Mouse (Mus musculus) heart, embryonic 12.5 days (tissue): Measurements from ENCODE around the gene Elmod3. TPM values are rescaled to one million over a fixed set of nuclear protein-coding genes. Genes with fewer than 3 reads are reported as not detected.

Source experiments
- ATAC-seq: fragments of 200-750 bp; cut with Nextera tagmentation; 2 replicates; pipeline ENCODE4 v1.8.0; 2017; ENCODE audit warnings: moderate TSS enrichment, moderate library complexity; ENCODE audit not compliant: insufficient number of reproducible peaks, low FRiP score
- H3K27ac ChIP-seq: fragments of 300-500 bp; sonication (generic); 2 replicates; pipeline ENCODE4 v1.5.1; 2016; ENCODE audit warnings: mild to moderate bottlenecking, moderate library complexity; ENCODE audit not compliant: poor library complexity, severe bottlenecking
- H3K27me3 ChIP-seq: fragments of 300-500 bp; sonication (generic); replicated peaks from 2 replicates; pipeline ENCODE4 v1.6.1; 2016; ENCODE audit warnings: mild to moderate bottlenecking, moderate library complexity
- H3K36me3 ChIP-seq: fragments of 300-500 bp; sonication (generic); 2 replicates; pipeline ENCODE4 v1.6.1; 2016; ENCODE audit warnings: mild to moderate bottlenecking, moderate library complexity
- H3K4me1 ChIP-seq: fragments of 300-500 bp; sonication (generic); replicated peaks from 2 replicates; pipeline ENCODE4 v1.6.1; 2016; ENCODE audit warnings: mild to moderate bottlenecking
- H3K4me2 ChIP-seq: fragments of 300-500 bp; sonication (generic); 2 replicates; pipeline ENCODE4 v1.6.1; 2016; ENCODE audit warnings: mild to moderate bottlenecking, moderate library complexity
- H3K4me3 ChIP-seq: fragments of 300-500 bp; sonication (generic); 2 replicates; pipeline ENCODE4 v1.5.1; 2016; ENCODE audit warnings: mild to moderate bottlenecking
- H3K9ac ChIP-seq: fragments of 300-500 bp; sonication (generic); 2 replicates; pipeline ENCODE4 v1.6.1; 2016; ENCODE audit warnings: mild to moderate bottlenecking, moderate library complexity
- H3K9me3 ChIP-seq: fragments of 300-500 bp; sonication (generic); replicated peaks from 2 replicates; pipeline ENCODE4 v1.6.1; 2016; ENCODE audit warnings: mild to moderate bottlenecking, moderate library complexity
- WGBS: fragments of 180-500 bp; shearing (Covaris S2); methylation state at CpG from one replicate; pipeline ENCODE4 v1.1.7; 2016; 5-methylcytosine and 5-hydroxymethylcytosine counted together
- polyA plus RNA-seq: library from polyadenylated mRNA; unstranded; fragments of >200 nt; fragmentation: Nextera tagmentation; extraction: Ambion mirVana; gene quantifications from 2 replicates; pipeline ENCODE4 v1.2.1, GENCODE M21; 2016

Gene Elmod3
- polyA plus RNA-seq, 1 experiment from 2014 or later, result 12.6 TPM

DNA sequence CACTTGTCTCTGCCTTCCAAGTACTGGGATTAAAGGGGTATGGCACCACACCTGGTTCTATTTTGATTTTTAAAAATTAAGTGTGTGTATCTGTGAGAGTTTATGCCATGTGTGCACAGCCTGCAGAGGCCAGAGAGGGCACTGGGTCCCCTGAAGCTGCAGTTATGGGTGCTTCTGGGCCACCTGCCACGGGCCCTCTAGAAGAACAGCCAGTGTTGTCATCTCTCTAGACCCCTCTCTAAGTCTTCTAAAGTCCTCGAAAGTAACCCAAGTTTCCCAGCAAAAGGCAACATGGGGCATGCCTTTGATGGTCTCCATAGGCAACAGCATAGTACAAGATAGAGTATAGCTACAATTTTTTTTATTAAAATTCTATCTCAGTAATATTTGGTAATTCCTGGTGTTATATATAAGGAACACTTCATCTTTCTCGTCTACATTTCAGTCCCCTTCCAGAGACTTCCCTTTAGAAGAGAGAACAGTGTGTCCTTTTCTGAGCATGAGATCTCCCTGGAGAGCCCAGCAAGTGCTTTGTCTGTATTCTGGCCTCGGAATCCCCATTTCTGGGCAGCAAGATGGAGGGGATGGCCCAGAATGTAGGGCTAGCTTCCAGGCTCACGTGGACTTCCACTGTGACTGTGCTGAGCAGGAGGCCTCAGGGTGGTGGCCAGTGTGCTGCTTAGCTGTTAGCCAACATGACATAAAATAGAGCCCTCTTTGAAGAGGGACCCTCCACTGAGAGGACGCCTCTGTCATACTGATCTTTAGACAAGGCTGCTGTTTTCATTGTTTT is 5.0 kb downstream of the Elmod3 start:
- 75% methylated on average over 6 of the region's 6 CpGs for WGBS
- H3K4me1 ChIP-seq, result peaks cover 10% of the 10 kb centered on the region

DNA sequence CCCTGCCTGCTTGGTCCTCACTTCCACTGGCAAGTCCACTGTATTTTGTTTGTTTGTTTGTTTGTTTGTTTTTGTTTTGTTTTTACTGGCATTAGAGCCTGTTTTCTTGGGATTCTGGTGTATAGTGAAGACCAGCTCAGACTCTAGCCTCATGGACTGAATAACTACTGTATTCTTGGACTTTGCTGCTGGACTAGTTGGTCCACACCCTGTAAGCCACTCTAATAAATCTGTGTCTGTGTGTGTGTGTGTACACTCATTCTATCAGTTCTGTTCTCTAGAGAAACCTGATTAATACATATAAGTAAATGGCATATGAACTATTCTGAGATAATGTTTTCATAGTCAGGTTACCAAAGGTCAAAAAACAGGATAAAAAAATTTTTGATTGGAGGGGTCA is 8.1 kb downstream of the Elmod3 start:
- peaks cover 17% of the 10 kb centered on the region for H3K36me3 ChIP-seq
- H3K4me2 ChIP-seq, result no peak overlapping the region
- H3K4me1 ChIP-seq, result no peaks in the 10 kb centered on the region
- H3K9me3 ChIP-seq, result no peaks in the 10 kb centered on the region
- no peak overlapping the region for H3K9ac ChIP-seq
- no peaks in the 10 kb centered on the region for H3K27me3 ChIP-seq
- no peak overlapping the region for H3K27ac ChIP-seq
- ATAC-seq, result no peak
- no peak overlapping the region for H3K4me3 ChIP-seq

More for the DNA sequence above, 5.0 kb downstream of the Elmod3 start:
- no peak overlapping the region for H3K27ac ChIP-seq
- no peak overlapping the region for H3K9ac ChIP-seq
- H3K4me3 ChIP-seq, result no peak overlapping the region
- no peak overlapping the region for H3K4me2 ChIP-seq
- ATAC-seq, result no peak
- no peaks in the 10 kb centered on the region for H3K9me3 ChIP-seq
- no peaks in the 10 kb centered on the region for H3K36me3 ChIP-seq
- H3K27me3 ChIP-seq, result no peaks in the 10 kb centered on the region

DNA sequence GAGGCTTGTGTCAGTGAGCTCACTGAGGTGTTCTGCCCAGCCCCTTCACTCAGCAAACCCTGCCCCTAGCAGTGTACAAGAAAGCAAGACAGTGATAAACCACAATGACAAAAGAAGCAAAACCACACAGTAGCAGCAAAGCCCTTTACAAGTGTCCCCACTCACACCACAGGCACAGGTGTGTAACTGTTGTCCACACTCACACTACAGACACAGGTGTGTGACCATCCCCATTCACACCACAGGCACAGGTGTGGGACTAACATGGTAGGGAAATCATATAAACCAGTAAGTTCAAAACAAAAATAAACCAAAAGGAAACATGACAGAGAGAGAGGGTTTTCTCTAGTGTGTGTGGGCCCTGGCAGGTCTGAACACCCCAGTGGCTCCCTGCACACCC is 9.9 kb downstream of the Elmod3 start:
- Histone ChIP-seq H3K9me3 (no peaks in the 10 kb centered on the region), H3K27me3 (no peaks in the 10 kb centered on the region), H3K4me3 (no peak overlapping the region), H3K27ac (no peak overlapping the region), H3K36me3 (peaks cover 24% of the 10 kb centered on the region), H3K4me2 (no peak overlapping the region), H3K4me1 (no peaks in the 10 kb centered on the region), H3K9ac (no peak overlapping the region)
- no peak for ATAC-seq

DNA sequence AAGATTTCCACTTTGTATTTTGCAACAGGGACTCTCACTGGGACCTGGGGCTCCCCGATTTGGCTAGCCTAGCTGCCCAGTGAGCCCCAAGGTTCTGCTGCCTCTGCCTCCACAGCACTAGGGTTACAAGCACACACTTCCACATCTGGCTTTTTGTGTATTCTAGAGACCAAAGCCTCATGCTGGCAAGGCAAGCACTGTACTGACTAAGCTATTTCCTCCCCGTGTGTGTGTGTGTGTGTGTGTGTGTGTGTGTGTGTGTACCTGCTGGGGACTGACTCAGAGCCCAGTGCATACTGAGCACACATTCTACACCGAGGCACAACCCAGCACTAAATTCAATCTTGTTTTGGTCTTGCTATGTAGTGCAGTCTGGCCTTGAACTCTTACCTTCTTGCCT is 11.5 kb downstream of the Elmod3 start:
- WGBS, result 77% methylated on average over 3 of the region's 3 CpGs
- no peak overlapping the region for H3K27ac ChIP-seq
- ATAC-seq, result no peak

DNA sequence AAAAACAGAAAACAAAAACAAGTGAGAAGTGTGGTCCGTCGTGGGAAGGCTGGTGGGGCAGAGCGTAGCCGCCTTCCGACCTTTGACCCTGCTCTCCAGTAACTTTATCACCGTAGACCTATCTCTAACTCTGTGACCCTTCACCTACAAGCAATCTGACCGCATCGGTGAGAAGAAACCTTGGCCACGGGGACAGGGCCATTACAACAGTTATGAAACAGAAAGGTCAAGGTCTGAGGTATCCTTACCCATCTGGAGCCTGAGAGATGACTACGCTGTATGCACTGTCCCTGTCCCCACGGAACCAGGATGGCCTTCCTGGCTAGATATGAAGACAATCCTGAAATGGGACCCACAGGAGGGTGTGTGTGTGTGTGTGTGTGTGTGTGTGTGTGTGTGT is 14.1 kb downstream of the Elmod3 start:
- no peak overlapping the region for H3K4me2 ChIP-seq
- H3K36me3 ChIP-seq, result peaks cover 34% of the 10 kb centered on the region
- ATAC-seq, result no peak
- WGBS, result 74% methylated on average over 11 of the region's 11 CpGs
- no peak overlapping the region for H3K27ac ChIP-seq
- no peaks in the 10 kb centered on the region for H3K27me3 ChIP-seq
- H3K9me3 ChIP-seq, result no peaks in the 10 kb centered on the region
- no peaks in the 10 kb centered on the region for H3K4me1 ChIP-seq
- no peak overlapping the region for H3K4me3 ChIP-seq
- no peak overlapping the region for H3K9ac ChIP-seq

More for the DNA sequence above, 11.5 kb downstream of the Elmod3 start:
- Histone ChIP-seq H3K9ac (no peak overlapping the region), H3K9me3 (no peaks in the 10 kb centered on the region), H3K36me3 (peaks cover 24% of the 10 kb centered on the region), H3K27me3 (no peaks in the 10 kb centered on the region), H3K4me3 (no peak overlapping the region), H3K4me1 (no peaks in the 10 kb centered on the region), H3K4me2 (no peak overlapping the region)

DNA sequence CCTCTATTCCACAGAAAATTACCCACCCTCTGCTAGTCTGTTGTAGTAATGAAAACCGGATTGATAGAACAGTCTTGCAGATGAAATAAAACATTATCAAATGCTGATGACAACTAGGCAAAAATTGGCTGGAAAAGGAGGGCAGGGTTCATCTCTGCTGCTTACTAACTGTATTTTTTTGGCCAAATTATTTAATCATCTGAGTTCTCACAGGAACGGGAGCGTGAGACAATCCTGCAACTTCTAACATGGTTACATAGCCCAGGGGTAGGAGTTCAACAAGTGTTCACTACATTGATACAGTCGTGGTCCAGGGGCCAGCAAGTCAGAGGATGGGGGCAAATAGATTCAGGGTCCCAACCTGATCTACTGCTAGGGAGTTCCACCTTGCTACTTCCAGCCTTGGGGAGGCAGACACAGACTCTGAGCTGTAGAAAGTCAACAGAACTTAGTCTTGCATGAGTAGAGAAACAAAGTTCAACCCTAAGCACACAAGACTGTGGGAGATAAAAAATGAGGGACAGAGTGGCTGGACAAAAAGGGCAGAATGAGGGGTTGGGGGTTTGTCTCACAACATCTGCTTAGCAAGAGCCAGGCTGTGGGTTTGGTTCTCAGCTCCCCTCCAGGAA is 14.9 kb downstream of the Elmod3 start:
- ATAC-seq, result no peak
- H3K27me3 ChIP-seq, result no peaks in the 10 kb centered on the region
- no peak overlapping the region for H3K9ac ChIP-seq
- no peaks in the 10 kb centered on the region for H3K4me1 ChIP-seq
- H3K27ac ChIP-seq, result no peak overlapping the region
- 81% methylated on average over 4 of the region's 4 CpGs for WGBS
- no peak overlapping the region for H3K4me2 ChIP-seq
- no peak overlapping the region for H3K4me3 ChIP-seq
- H3K9me3 ChIP-seq, result no peaks in the 10 kb centered on the region
- peaks cover 41% of the 10 kb centered on the region for H3K36me3 ChIP-seq

DNA sequence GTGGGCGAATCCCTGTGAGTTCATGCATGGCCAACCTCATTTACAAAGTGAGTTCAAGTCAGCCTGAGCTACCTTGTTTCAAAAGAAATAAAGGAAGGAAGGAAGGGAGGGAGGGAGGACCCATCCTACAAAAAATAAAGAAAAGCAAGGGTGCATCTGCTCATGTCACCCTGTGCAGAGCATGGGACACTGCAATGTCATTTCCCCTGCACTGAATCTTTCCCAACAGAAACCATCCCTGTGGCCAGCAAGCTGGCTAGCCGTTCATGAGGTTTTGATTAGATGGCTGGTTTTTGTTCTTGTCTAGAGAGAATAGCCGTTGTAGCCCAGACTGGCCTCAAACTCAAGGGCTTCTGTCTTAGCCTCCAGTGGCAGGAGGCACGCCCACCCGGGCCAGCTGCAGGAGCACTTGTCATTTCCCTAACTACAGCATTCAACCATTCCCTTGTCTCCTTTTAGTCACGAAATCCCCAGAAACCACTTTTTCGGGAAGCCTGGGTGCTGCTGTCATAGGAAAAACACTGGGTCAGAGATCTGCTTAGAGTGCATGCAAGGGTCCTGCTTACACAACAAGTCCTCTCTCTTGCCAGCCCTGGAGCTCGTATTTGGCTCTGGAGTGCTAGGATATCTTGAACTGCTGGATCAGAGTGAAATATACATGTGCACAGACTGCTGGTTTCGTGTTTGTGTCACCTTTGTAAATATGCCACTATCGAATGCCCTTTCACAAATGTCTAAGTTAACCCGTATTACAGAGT is 16.4 kb downstream of the Elmod3 start:
- ATAC-seq, result no peak
- Histone ChIP-seq H3K9me3 (no peaks in the 10 kb centered on the region), H3K4me3 (no peak overlapping the region), H3K36me3 (peaks cover 40% of the 10 kb centered on the region), H3K27ac (no peak overlapping the region), H3K4me1 (no peaks in the 10 kb centered on the region), H3K9ac (no peak overlapping the region), H3K4me2 (no peak overlapping the region), H3K27me3 (no peaks in the 10 kb centered on the region)
- 74% methylated on average over 11 of the region's 11 CpGs for WGBS

DNA sequence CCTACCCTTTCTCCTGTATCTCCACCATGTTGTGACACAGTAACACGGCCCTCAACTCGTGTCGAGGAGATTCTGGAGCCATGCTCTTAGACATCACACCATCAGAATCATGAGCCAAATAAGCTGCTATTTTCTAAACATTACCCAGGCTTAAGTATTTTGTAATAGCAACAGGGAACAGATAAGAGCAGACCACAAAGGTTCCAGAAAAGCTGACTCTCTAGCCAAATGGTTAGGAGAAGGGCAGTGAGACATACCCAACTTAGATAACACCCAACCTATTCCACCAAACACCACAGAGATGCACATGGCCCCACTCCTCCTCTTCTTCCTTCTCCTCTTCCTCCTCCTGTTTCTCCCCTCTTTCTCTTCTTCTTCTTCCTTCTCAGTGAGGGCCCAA is 22.2 kb downstream of the Elmod3 start:
- Histone ChIP-seq H3K4me3 (no peak overlapping the region), H3K27me3 (no peaks in the 10 kb centered on the region), H3K36me3 (peaks cover 51% of the 10 kb centered on the region), H3K4me1 (no peaks in the 10 kb centered on the region), H3K4me2 (no peak overlapping the region), H3K9me3 (no peaks in the 10 kb centered on the region), H3K9ac (no peak overlapping the region), H3K27ac (no peak overlapping the region)
- 88% methylated on average over 3 of the region's 3 CpGs for WGBS
- ATAC-seq, result no peak

DNA sequence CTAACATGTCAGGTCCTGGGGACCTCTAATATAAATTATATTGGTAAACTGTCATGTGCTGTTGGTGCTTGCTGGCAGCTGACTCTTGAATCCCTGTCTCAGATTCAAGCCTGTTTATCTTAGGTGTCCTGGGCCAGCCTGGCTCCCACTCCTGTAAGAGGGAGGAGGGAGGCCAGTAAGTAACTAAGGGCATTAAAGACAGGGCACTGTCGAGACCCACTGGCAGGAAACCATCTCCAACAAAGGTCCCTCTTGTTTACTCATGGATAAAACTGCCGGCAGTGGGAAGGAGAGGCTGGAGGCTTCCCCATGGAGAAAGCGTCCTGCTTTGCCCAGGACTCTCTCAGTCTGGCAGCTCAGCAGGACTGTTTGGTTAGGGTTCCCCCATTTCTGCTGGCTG is 26.4 kb downstream of the Elmod3 start:
- Histone ChIP-seq H3K9ac (no peak overlapping the region), H3K4me1 (no peaks in the 10 kb centered on the region), H3K4me2 (no peak overlapping the region), H3K9me3 (no peaks in the 10 kb centered on the region), H3K36me3 (peaks cover 38% of the 10 kb centered on the region), H3K27ac (no peak overlapping the region), H3K27me3 (no peaks in the 10 kb centered on the region), H3K4me3 (no peak overlapping the region)
- ATAC-seq, result no peak
- 34% methylated on average over 3 of the region's 3 CpGs for WGBS

DNA sequence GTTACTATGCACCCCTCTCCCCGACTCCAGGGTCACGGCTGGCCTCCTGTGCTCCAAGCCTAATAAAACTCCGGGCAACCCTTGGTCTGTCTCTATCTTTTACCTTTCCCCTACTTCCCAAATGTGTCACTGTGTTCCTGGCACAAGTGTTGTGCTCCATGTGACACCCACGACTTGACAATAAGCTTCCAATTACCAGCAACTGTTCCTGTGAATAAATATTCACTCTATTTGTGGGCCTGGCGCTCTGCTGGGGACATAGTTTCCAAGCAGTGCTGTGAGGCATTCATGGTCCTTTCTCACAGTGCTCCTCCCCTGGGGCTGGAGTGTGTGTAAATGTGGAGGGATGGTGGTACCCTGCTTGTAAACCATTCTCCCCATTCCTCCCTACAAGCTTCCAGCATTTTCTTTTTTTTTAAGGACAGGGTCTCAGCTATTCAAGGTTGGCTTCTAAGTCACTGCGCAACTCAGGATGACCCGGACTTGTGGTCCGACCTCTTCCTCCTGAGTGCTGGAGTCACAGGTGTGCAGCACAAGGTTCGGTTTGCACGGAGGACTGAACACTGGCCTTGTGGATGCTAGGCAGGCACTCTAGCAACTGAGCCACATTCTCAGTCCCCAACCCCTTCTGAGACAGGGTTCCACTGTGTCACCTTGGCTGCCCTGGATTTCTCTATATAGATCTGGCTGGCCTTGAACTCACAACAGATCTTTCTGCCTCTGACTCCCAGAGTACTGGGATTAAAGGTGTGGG is 27.4 kb downstream of the Elmod3 start:
- Histone ChIP-seq H3K27ac (no peak overlapping the region), H3K4me3 (no peak overlapping the region), H3K27me3 (no peaks in the 10 kb centered on the region), H3K4me2 (no peak overlapping the region), H3K36me3 (peaks cover 33% of the 10 kb centered on the region), H3K4me1 (peaks cover 6% of the 10 kb centered on the region), H3K9ac (no peak overlapping the region), H3K9me3 (no peaks in the 10 kb centered on the region)
- no peak for ATAC-seq
- WGBS, result 90% methylated on average over 10 of the region's 10 CpGs

DNA sequence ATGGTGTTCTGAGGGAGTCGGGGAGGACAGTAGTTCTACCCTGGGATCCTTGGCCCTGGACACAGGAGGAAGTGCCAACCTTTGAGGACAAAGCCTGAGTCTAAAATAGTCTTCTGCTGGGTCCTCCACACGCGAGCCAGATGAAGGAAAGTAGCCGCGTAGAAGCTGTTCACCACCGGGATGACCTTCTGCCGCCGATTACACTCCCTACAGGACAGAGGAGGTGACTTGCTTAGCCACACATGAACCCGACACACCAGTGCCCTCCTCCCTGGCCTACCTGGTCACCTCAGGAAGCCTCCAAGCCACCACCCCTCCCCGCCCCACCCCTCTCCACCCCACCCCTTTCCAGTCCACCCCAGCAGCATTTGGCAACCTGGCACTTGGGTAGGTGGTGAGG is 29.5 kb downstream of the Elmod3 start:
- 83% methylated on average over 10 of the region's 10 CpGs for WGBS

More for the DNA sequence above, 29.5 kb downstream of the Elmod3 start:
- Histone ChIP-seq H3K27me3 (no peaks in the 10 kb centered on the region), H3K4me3 (no peak overlapping the region), H3K36me3 (peaks cover 18% of the 10 kb centered on the region), H3K9ac (no peak overlapping the region), H3K4me1 (peaks cover 13% of the 10 kb centered on the region), H3K27ac (no peak overlapping the region), H3K9me3 (no peaks in the 10 kb centered on the region), H3K4me2 (no peak overlapping the region)
- no peak for ATAC-seq
